Mouse (Mus musculus) liver, adult 2 months (tissue): ENCODE data around the gene Olfml1.

ENCODE experiments used
- CTCF ChIP-seq: fragments of 200-500 bp; IDR thresholded peaks from 2 replicates; pipeline ENCODE4 v1.5.1; 2011; ENCODE audit warnings: low read depth, low read length, control low read depth
- POLR2A ChIP-seq: fragments of 200-500 bp; IDR thresholded peaks from 2 replicates; pipeline ENCODE4 v1.6.1; 2011; ENCODE audit warnings: low read length, control low read depth; ENCODE audit not compliant: insufficient read depth; ENCODE audit errors: extremely low read depth

DNA sequence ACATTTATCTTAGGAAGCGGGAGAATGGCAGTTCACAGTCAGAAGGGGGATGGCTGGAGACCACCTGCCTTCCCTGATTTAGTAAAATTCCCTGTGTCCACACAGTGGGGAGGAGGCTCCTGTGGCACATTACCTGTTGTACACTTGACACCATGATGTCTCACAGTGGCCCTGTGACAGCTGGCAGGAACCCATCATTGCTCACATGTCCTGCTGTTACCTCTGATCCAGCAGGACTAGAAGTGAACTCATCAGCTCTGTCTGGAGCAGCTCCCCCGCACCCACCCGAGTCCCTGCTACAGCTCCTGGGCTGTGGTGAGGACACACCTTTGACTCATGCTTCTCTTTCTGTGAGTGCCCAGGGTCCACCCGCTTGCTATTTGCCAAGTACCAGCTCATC, 66.0 kb downstream of the Olfml1 start:
- TF ChIP-seq POLR2A (no peak), CTCF (no peak)
